Mouse (Mus musculus): ENCODE results near the gene Tfap2c. TPM values are rescaled to one million over a fixed set of nuclear protein-coding genes. Genes with fewer than 3 reads are reported as not detected.

Gene Tfap2c
- polyA plus RNA-seq, 1 experiment, result 0.69 TPM

- Histone ChIP-seq H3K4me3 (ENCODE audit: control insufficient read depth, insufficient read depth, low read length) (no peak overlapping the region), H3K27ac (ENCODE audit: control insufficient read depth, insufficient read depth, low read length) (no peak overlapping the region), H3K27me3 (ENCODE audit: control insufficient read depth, insufficient read depth, low read length) (no peaks in the 10 kb centered on the region), H3K4me1 (replicated peaks; ENCODE audit: control insufficient read depth, insufficient read depth, low read length) (no peaks in the 10 kb centered on the region), H3K36me3 (ENCODE audit: control insufficient read depth, insufficient read depth, low read length) (no peaks in the 10 kb centered on the region)
- 57% methylated on average over 10 of the region's 10 CpGs for WGBS
- no peak for DNase-seq
- TF ChIP-seq POLR2A (IDR thresholded peaks at IDR 0.05; ENCODE audit: control insufficient read depth, extremely low read depth, insufficient read depth, low read length, poor library complexity) (no peak), CTCF (IDR thresholded peaks at IDR 0.05; ENCODE audit: borderline replicate concordance, control insufficient read depth, extremely low read depth, insufficient read depth, low read length, poor library complexity) (no peak)
These were observed 11.6 kb downstream of the Tfap2c start for GRCm38 (mm10) chr2:172561016-172561415.

DNA sequence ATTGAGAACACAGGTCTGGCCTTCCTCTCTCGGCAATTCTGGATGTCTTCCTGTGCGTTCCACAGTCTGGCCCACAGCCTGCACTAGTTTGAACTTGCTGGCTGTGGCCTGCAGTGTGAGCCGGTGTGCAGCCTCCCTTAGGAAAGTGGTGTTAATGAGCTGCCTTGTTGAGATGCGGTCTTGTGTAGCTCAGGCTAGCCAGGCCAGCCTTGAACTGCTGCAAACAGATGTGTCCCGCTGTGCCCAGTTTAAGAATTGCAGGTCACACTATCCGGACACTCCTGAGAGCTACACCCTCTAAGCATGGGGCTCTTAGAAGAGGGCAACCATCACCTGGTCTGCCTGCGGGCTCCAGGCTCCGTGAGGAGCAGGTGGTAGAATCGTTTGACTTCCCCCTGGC is 18.4 kb downstream of the Tfap2c start:
- Histone ChIP-seq H3K27ac (ENCODE audit: control insufficient read depth, insufficient read depth, low read length) (no peak overlapping the region), H3K36me3 (ENCODE audit: control insufficient read depth, insufficient read depth, low read length) (no peaks in the 10 kb centered on the region), H3K27me3 (ENCODE audit: control insufficient read depth, insufficient read depth, low read length) (no peaks in the 10 kb centered on the region), H3K4me3 (ENCODE audit: control insufficient read depth, insufficient read depth, low read length) (no peak overlapping the region), H3K4me1 (replicated peaks; ENCODE audit: control insufficient read depth, insufficient read depth, low read length) (no peaks in the 10 kb centered on the region)
- 84% methylated on average over 9 of the region's 9 CpGs for WGBS
- DNase-seq, result no peak
- TF ChIP-seq CTCF (IDR thresholded peaks at IDR 0.05; ENCODE audit: borderline replicate concordance, control insufficient read depth, extremely low read depth, insufficient read depth, low read length, poor library complexity) (no peak), POLR2A (IDR thresholded peaks at IDR 0.05; ENCODE audit: control insufficient read depth, extremely low read depth, insufficient read depth, low read length, poor library complexity) (no peak)

GRCm38 (mm10) chr2:172568466-172568865 is 19.1 kb downstream of the Tfap2c start:
- 89% methylated on average over 2 of the region's 2 CpGs for WGBS
- Histone ChIP-seq H3K36me3 (ENCODE audit: control insufficient read depth, insufficient read depth, low read length) (no peaks in the 10 kb centered on the region), H3K27me3 (ENCODE audit: control insufficient read depth, insufficient read depth, low read length) (no peaks in the 10 kb centered on the region), H3K4me3 (ENCODE audit: control insufficient read depth, insufficient read depth, low read length) (no peak overlapping the region), H3K27ac (ENCODE audit: control insufficient read depth, insufficient read depth, low read length) (no peak overlapping the region), H3K4me1 (replicated peaks; ENCODE audit: control insufficient read depth, insufficient read depth, low read length) (no peaks in the 10 kb centered on the region)
- DNase-seq, result no peak
- TF ChIP-seq POLR2A (IDR thresholded peaks at IDR 0.05; ENCODE audit: control insufficient read depth, extremely low read depth, insufficient read depth, low read length, poor library complexity) (no peak), CTCF (IDR thresholded peaks at IDR 0.05; ENCODE audit: borderline replicate concordance, control insufficient read depth, extremely low read depth, insufficient read depth, low read length, poor library complexity) (no peak)

GRCm38 (mm10) chr2:172577196-172577766 is 27.9 kb downstream of the Tfap2c start:
- H3K27me3 ChIP-seq (ENCODE audit: control insufficient read depth, insufficient read depth, low read length), result no peaks in the 10 kb centered on the region
- TF ChIP-seq CTCF (IDR thresholded peaks at IDR 0.05; ENCODE audit: borderline replicate concordance, control insufficient read depth, extremely low read depth, insufficient read depth, low read length, poor library complexity), result no peak
- no peak overlapping the region for H3K4me3 ChIP-seq (ENCODE audit: control insufficient read depth, insufficient read depth, low read length)
- WGBS, result 93% methylated on average over 2 of the region's 2 CpGs
- H3K36me3 ChIP-seq (ENCODE audit: control insufficient read depth, insufficient read depth, low read length), result no peaks in the 10 kb centered on the region
- no peaks in the 10 kb centered on the region for H3K4me1 ChIP-seq (replicated peaks; ENCODE audit: control insufficient read depth, insufficient read depth, low read length)
- H3K27ac ChIP-seq (ENCODE audit: control insufficient read depth, insufficient read depth, low read length), result no peak overlapping the region
- DNase-seq, result no peak

- H3K27me3 ChIP-seq (ENCODE audit: control insufficient read depth, insufficient read depth, low read length), result no peaks in the 10 kb centered on the region
- H3K36me3 ChIP-seq (ENCODE audit: control insufficient read depth, insufficient read depth, low read length), result no peaks in the 10 kb centered on the region
- H3K27ac ChIP-seq (ENCODE audit: control insufficient read depth, insufficient read depth, low read length), result no peak overlapping the region
- no peak for TF ChIP-seq POLR2A (IDR thresholded peaks at IDR 0.05; ENCODE audit: control insufficient read depth, extremely low read depth, insufficient read depth, low read length, poor library complexity)
- TF ChIP-seq CTCF (IDR thresholded peaks at IDR 0.05; ENCODE audit: borderline replicate concordance, control insufficient read depth, extremely low read depth, insufficient read depth, low read length, poor library complexity), result no peak
- 85% methylated on average over 5 of the region's 5 CpGs for WGBS
- H3K4me1 ChIP-seq (replicated peaks; ENCODE audit: control insufficient read depth, insufficient read depth, low read length), result no peaks in the 10 kb centered on the region
- DNase-seq, result no peak
- H3K4me3 ChIP-seq (ENCODE audit: control insufficient read depth, insufficient read depth, low read length), result no peak overlapping the region
These were observed 29.8 kb downstream of the Tfap2c start for GRCm38 (mm10) chr2:172579221-172579620.

GRCm38 (mm10) chr2:172580536-172581265 is 31.3 kb downstream of the Tfap2c start:
- TF ChIP-seq POLR2A (IDR thresholded peaks at IDR 0.05; ENCODE audit: control insufficient read depth, extremely low read depth, insufficient read depth, low read length, poor library complexity) (no peak), CTCF (IDR thresholded peaks at IDR 0.05; ENCODE audit: borderline replicate concordance, control insufficient read depth, extremely low read depth, insufficient read depth, low read length, poor library complexity) (no peak)
- Histone ChIP-seq H3K36me3 (ENCODE audit: control insufficient read depth, insufficient read depth, low read length) (no peaks in the 10 kb centered on the region), H3K27me3 (ENCODE audit: control insufficient read depth, insufficient read depth, low read length) (no peaks in the 10 kb centered on the region), H3K27ac (ENCODE audit: control insufficient read depth, insufficient read depth, low read length) (no peak overlapping the region), H3K4me3 (ENCODE audit: control insufficient read depth, insufficient read depth, low read length) (no peak overlapping the region), H3K4me1 (replicated peaks; ENCODE audit: control insufficient read depth, insufficient read depth, low read length) (no peaks in the 10 kb centered on the region)
- no peak for DNase-seq
- 92% methylated on average over 12 of the region's 12 CpGs for WGBS

Measured in thymus, adult 2 months (tissue).